Mouse (Mus musculus) midbrain, embryonic 11.5 days (tissue): ENCODE measurements around the gene Slc36a2. TPM values are rescaled to one million over a fixed set of nuclear protein-coding genes. Genes with fewer than 3 reads are reported as not detected.

Experiments
- ATAC-seq: fragments of 200-750 bp; cut with Nextera tagmentation; 2 replicates; pipeline ENCODE4 v1.8.0; 2017; ENCODE audit warnings: moderate TSS enrichment, moderate library complexity; ENCODE audit not compliant: low FRiP score
- DNase-seq: peaks from one replicate; pipeline ENCODE4 v3.0.0; 2015; ENCODE audit warnings: low spot score; ENCODE audit errors: missing footprints
- H3K27ac ChIP-seq: fragments of 300-500 bp; sonication (generic); 2 replicates; pipeline ENCODE4 v1.5.1; 2014; ENCODE audit warnings: low read depth, low read length
- H3K27me3 ChIP-seq: fragments of 300-500 bp; sonication (generic); 2 replicates; pipeline ENCODE4 v1.6.1; 2014; ENCODE audit warnings: mild to moderate bottlenecking, low read length, moderate library complexity, mixed read lengths; ENCODE audit not compliant: control insufficient read depth, insufficient read depth
- H3K36me3 ChIP-seq: fragments of 300-500 bp; sonication (generic); 2 replicates; pipeline ENCODE4 v1.6.1; 2014; ENCODE audit warnings: mild to moderate bottlenecking, low read length, moderate library complexity, mixed read lengths; ENCODE audit not compliant: control insufficient read depth, insufficient read depth
- H3K4me1 ChIP-seq: fragments of 300-500 bp; sonication (generic); 2 replicates; pipeline ENCODE4 v1.6.1; 2014; ENCODE audit warnings: low read length; ENCODE audit not compliant: control insufficient read depth, insufficient read depth
- H3K4me2 ChIP-seq: fragments of 300-500 bp; sonication (generic); 2 replicates; pipeline ENCODE4 v1.6.1; 2014; ENCODE audit warnings: mild to moderate bottlenecking, moderate library complexity
- H3K4me3 ChIP-seq: fragments of 300-500 bp; sonication (generic); 2 replicates; pipeline ENCODE4 v1.5.1; 2014; ENCODE audit warnings: low read depth, low read length
- H3K9ac ChIP-seq: fragments of 300-500 bp; sonication (generic); 2 replicates; pipeline ENCODE4 v1.6.1; 2014; ENCODE audit warnings: low read length
- H3K9me3 ChIP-seq: fragments of 300-500 bp; sonication (generic); 2 replicates; pipeline ENCODE4 v1.6.1; 2016; ENCODE audit warnings: low read length; ENCODE audit not compliant: control insufficient read depth
- WGBS: fragments of 180-500 bp; shearing (Covaris S2); extraction: QIAGEN DNeasy Blood & Tissue Kit; methylation state at CpG from one replicate; pipeline ENCODE4 v1.1.7; 2014; 5-methylcytosine and 5-hydroxymethylcytosine counted together
- polyA plus RNA-seq: library from polyadenylated mRNA; unstranded; fragments of >200 nt; fragmentation: Nextera tagmentation; extraction: Ambion mirVana; gene quantifications from 2 replicates; pipeline ENCODE4 v1.2.1, GENCODE M21; 2014

The Slc36a2 gene
- polyA plus RNA-seq, 1 experiment from 2014 or later, result not detected

DNA sequence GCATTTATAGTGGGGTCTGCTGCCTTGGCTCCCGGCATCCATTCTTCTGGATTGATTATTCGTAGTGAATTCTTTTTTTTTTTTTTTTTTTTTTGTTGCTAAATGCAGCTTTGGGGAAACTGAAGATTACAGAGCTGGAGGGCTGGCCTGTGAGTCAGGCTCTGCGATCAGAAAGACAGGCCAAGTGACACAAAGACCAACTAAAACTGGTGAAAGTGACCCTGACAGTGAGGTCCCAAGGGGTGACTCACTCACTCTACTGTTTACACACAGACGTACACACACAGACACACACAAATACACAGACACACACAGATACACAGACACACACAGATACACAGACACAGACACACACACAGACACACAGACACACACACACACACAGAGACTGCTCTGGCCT is 14.4 kb downstream of the Slc36a2 start:
- Histone ChIP-seq H3K4me1 (no peaks in the 10 kb centered on the region), H3K9ac (no peak overlapping the region), H3K27me3 (no peaks in the 10 kb centered on the region), H3K36me3 (no peaks in the 10 kb centered on the region), H3K4me2 (no peak overlapping the region), H3K27ac (no peak overlapping the region), H3K4me3 (no peak overlapping the region), H3K9me3 (no peaks in the 10 kb centered on the region)
- WGBS, result 83% methylated on average over 4 of the region's 4 CpGs
- ATAC-seq (no peak), DNase-seq (no peak)

DNA sequence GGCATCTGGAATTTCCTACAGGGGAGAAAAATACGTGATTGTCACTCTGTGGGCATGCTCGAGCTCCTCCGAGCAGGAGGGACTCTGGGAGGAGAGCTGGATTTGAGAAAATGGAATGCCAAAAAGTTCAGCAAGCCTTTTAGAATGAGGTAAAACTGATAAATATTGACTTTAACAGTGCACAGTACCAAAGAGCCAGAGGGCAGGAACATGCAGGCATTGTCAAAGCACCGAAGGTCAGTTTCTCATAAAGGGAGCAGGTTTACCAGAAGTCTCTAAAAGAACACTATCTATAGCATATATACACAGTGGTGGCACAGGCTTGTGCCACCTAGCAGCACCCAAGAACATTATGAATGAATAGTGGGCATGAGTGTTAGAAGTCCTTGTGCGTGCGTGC is 16.0 kb downstream of the Slc36a2 start:
- Histone ChIP-seq H3K4me1 (no peaks in the 10 kb centered on the region), H3K4me3 (no peak overlapping the region), H3K36me3 (no peaks in the 10 kb centered on the region), H3K27ac (no peak overlapping the region), H3K9me3 (no peaks in the 10 kb centered on the region), H3K4me2 (no peak overlapping the region), H3K9ac (no peak overlapping the region), H3K27me3 (no peaks in the 10 kb centered on the region)
- 87% methylated on average over 6 of the region's 6 CpGs for WGBS
- DNase-seq (no peak), ATAC-seq (no peak)

DNA sequence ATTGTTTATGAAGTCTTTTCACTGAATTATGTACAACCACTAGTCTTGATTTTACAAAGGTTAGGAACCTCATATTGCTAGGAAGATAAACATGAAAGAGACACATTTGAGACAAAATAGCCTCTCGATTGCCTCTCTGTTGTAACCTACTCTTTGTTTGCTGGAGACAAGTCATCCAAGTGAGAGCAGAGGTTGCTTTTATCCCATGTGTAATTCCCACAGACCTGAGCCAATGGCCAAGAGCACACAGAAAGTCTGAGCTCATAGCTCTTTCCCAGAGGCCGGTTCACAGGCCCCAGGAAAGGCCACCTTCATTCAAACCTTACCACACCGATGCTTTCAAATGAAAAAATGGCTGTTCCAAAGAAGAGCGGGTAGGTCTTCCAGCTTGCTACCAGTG is 16.4 kb downstream of the Slc36a2 start:
- Histone ChIP-seq H3K4me3 (no peak overlapping the region), H3K9me3 (no peaks in the 10 kb centered on the region), H3K27me3 (no peaks in the 10 kb centered on the region), H3K9ac (no peak overlapping the region), H3K4me2 (no peak overlapping the region), H3K27ac (no peak overlapping the region), H3K36me3 (no peaks in the 10 kb centered on the region), H3K4me1 (no peaks in the 10 kb centered on the region)
- WGBS, result 87% methylated on average over 4 of the region's 4 CpGs
- ATAC-seq (no peak), DNase-seq (no peak)

DNA sequence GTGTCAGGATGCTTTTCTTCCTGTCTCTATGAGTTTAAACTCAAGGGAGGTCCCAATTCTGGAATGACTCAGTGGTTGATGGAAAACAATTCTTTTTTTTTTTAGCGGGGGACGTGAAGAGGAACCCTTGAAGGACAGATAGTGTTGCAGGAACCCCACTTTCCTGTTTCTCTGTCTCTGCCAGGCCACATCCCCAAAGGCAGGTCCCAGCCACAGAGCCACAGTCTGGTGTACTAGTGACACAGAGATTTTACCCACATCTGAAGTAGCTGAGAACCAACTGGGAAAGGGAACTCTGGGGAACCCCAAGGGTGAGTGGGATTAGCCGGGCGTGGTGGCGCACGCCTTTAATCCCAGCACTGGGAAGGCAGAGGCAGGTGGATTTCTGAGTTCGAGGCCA is 19.1 kb downstream of the Slc36a2 start:
- WGBS, result 96% methylated on average over 7 of the region's 7 CpGs
- Histone ChIP-seq H3K4me3 (no peak overlapping the region), H3K36me3 (no peaks in the 10 kb centered on the region), H3K9me3 (no peaks in the 10 kb centered on the region), H3K27me3 (no peaks in the 10 kb centered on the region), H3K27ac (no peak overlapping the region), H3K9ac (no peak overlapping the region), H3K4me2 (no peak overlapping the region), H3K4me1 (no peaks in the 10 kb centered on the region)
- DNase-seq (no peak), ATAC-seq (no peak)

DNA sequence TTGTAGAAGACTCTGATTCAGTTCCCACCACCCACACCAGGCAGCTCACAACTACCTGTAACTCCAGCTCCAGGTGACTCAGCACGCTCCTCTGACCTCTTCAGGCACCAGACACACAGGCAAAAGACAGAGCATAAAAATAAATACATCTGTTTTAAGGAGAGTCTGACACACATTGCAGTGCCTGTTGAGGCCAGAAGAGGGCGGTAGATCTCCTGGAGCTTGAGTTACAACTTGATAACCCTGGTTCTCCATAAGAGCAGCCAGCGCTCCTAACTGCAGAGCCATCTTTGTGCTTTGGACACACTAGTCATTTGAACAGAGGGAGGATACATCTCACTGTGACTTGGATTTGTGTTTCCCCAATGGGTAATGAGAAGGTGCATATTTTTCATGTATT is 20.2 kb downstream of the Slc36a2 start:
- Histone ChIP-seq H3K36me3 (no peaks in the 10 kb centered on the region), H3K4me2 (no peak overlapping the region), H3K9ac (no peak overlapping the region), H3K27me3 (no peaks in the 10 kb centered on the region), H3K4me3 (no peak overlapping the region), H3K9me3 (no peaks in the 10 kb centered on the region), H3K27ac (no peak overlapping the region), H3K4me1 (no peaks in the 10 kb centered on the region)
- WGBS, result 55% methylated on average over 3 of the region's 3 CpGs
- no peak for ATAC-seq
- DNase-seq, result no peak

DNA sequence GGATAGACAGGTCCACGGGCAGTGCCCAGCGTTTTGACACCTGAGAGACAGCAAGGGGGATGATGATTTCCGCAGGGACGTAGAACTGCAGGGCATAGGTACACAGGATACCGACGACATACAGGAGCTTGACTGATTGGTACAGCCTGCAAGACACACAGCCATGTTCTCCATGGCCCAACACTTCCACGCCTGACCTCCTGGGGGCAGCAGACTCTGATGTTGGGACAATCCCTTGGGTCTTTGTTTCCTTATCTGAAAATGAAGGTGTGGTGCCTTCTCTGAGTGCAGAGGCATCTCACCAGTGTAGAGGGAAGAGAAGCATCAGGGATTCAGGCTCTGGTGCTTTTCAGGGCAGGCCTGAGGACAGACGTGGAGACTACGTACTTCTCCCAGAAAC is 22.2 kb downstream of the Slc36a2 start:
- no peak overlapping the region for H3K4me2 ChIP-seq
- DNase-seq, result peak; percentile 90
- no peaks in the 10 kb centered on the region for H3K4me1 ChIP-seq
- no peak overlapping the region for H3K9ac ChIP-seq
- no peak for ATAC-seq
- H3K27ac ChIP-seq, result no peak overlapping the region
- 51% methylated on average over 9 of the region's 9 CpGs for WGBS
- H3K36me3 ChIP-seq, result no peaks in the 10 kb centered on the region
- no peaks in the 10 kb centered on the region for H3K9me3 ChIP-seq
- H3K27me3 ChIP-seq, result no peaks in the 10 kb centered on the region
- no peak overlapping the region for H3K4me3 ChIP-seq

DNA sequence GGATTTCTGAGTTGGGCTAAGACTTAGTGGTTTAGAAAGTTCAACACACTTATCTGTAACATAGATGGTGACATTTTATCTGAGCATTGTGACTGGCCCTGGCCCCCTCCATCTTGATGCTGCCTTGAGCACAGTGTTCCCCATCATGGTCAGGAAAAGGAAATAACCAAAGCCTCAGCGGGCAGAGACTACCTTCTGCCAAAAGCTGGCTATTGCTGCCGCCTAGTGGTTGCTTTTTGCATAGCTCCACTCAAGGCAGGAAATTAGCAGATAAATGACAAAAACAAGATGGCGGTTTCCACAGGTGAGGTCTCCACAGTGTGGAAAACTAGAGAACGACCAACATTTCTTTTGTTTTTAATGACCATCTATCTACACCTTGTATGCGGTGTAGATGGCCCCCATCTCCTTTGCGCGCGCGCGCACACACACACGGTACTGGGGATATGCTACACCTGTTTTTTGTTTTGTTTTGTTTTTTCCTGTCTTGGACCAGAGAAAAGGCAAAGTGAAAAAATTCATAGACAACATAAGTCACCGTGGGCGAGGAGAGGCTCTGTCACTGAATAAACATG is 26.0 kb downstream of the Slc36a2 start:
- Histone ChIP-seq H3K4me2 (no peak overlapping the region), H3K9ac (no peak overlapping the region), H3K27ac (no peak overlapping the region), H3K4me3 (no peak overlapping the region), H3K4me1 (no peaks in the 10 kb centered on the region), H3K9me3 (no peaks in the 10 kb centered on the region), H3K27me3 (no peaks in the 10 kb centered on the region), H3K36me3 (no peaks in the 10 kb centered on the region)
- 51% methylated on average over 13 of the region's 13 CpGs for WGBS
- DNase-seq (peak; percentile 96), ATAC-seq (no peak)

DNA sequence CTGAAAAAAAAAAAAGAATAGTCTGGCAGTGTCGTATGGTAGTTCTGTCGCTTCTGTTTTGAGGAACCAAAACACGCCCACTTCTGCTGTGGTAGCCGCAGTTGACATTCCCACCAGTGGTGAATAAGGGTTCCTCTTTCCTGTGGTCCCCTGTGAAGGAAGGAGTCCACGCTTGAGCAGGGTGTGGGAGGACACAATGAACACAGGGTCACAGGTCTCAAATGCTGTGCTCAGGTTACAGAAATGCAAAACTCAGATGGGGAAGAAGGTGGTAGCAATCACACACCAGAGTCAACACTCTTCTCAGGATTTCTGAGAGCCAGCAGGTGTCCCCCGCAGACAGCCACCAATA is 29.8 kb downstream of the Slc36a2 start:
- Histone ChIP-seq H3K9ac (no peak overlapping the region), H3K36me3 (no peaks in the 10 kb centered on the region), H3K4me2 (no peak overlapping the region), H3K4me3 (no peak overlapping the region), H3K27me3 (no peaks in the 10 kb centered on the region), H3K9me3 (no peaks in the 10 kb centered on the region), H3K27ac (no peak overlapping the region), H3K4me1 (no peaks in the 10 kb centered on the region)
- WGBS, result 82% methylated on average over 6 of the region's 6 CpGs
- ATAC-seq (no peak), DNase-seq (no peak)

GRCm38 (mm10) chr11:55154398-55155069 is 30.3 kb downstream of the Slc36a2 start:
- Histone ChIP-seq H3K27ac (no peak overlapping the region), H3K4me3 (no peak overlapping the region), H3K36me3 (no peaks in the 10 kb centered on the region), H3K9me3 (no peaks in the 10 kb centered on the region), H3K4me2 (no peak overlapping the region), H3K4me1 (no peaks in the 10 kb centered on the region), H3K9ac (no peak overlapping the region), H3K27me3 (no peaks in the 10 kb centered on the region)
- DNase-seq (no peak), ATAC-seq (no peak)
- 78% methylated on average over 3 of the region's 3 CpGs for WGBS
